In genomic region chr4:40158224-40158540, GRCm38 (mm10) we compare ENCODE assay signal across 29 mouse cellular contexts. TPM values are rescaled to one million over a fixed set of nuclear protein-coding genes. Genes with fewer than 3 reads are reported as not detected.
DNase-seq lines count a peak whose midpoint lies in the region; ATAC-seq and TF ChIP-seq lines count a peak whose summit lies in the region.
"Had no signal": no experiment of that assay in that cellular context is flagged by ENCODE, and none has a peak within 500 bp of the region (broad histone marks: within the 10 kb centered on the region; RNA-seq: fewer than 3 reads in every experiment).

No protein-coding gene starts in this region.

- no peaks in the 10 kb centered on the region for H3K9me3 ChIP-seq in liver, postnatal 0 days (ENCODE audit: low read length)
- peaks cover 7% of the 10 kb centered on the region for H3K9me3 ChIP-seq in midbrain, embryonic 10.5 days (replicated peaks)
- H3K9me3 ChIP-seq: embryonic facial prominence, embryonic 12.5 days; forebrain, embryonic 15.5 days; limb, embryonic 10.5 days; limb, embryonic 15.5 days; neural tube, embryonic 13.5 days had no signal

- TF ChIP-seq CTCF in liver, postnatal 0 days (IDR thresholded peaks at IDR 0.05; ENCODE audit: low read depth) = no peak

- H3K4me3 ChIP-seq in liver, postnatal 0 days (ENCODE audit: low read depth, low read length) = no peak overlapping the region
- no peak overlapping the region for H3K4me3 ChIP-seq in midbrain, embryonic 10.5 days
- H3K4me3 ChIP-seq: embryonic facial prominence, embryonic 12.5 days; forebrain, embryonic 10.5 days; forebrain, embryonic 15.5 days; limb, embryonic 10.5 days; limb, embryonic 15.5 days; megakaryocyte, embryonic 14.5 days; midbrain, embryonic 13.5 days; neural tube, embryonic 13.5 days had no signal

- DNase-seq in cerebellum, postnatal 36 days = peak; percentile 9 to 13
- no peak for DNase-seq in liver, postnatal 0 days
- DNase-seq in liver (no peak), adipocyte (ENCODE audit: low spot score) (peak; percentile 71)
- peak; percentile 1 for DNase-seq in telencephalon, adult 2 months (ENCODE audit: low read depth, low spot score)
- DNase-seq in midbrain, embryonic 10.5 days (ENCODE audit: low spot score) = no peak
- no peak for DNase-seq in heart, postnatal 25 days (ENCODE audit: low spot score)
- DNase-seq: adrenal gland, adult 2 months; adrenal gland, postnatal 36 days; cerebellum, adult 11 months; cerebellum, adult 9-11 months; heart, postnatal 14 days; kidney, adult 9 months; kidney, postnatal 14 days; layer of hippocampus, adult 9-11 months; lung, postnatal 4 days; right cerebral cortex, postnatal 4 days; thymus, adult 18-20 months; thymus, postnatal 25 days had no signal

- no peak for ATAC-seq in cerebellum, adult (ENCODE audit: insufficient number of reproducible peaks, low FRiP score, low TSS enrichment)
- no peak for ATAC-seq in liver, postnatal 0 days
- ATAC-seq: forebrain, embryonic 15.5 days; intestine, embryonic 16.5 days; midbrain, embryonic 13.5 days had no signal

- intact Hi-C loops in heart, postnatal 25 days (cut with DNase I) = no loop called here

- H3K9ac ChIP-seq in liver, postnatal 0 days (replicated peaks) = no peak overlapping the region
- H3K9ac ChIP-seq: embryonic facial prominence, embryonic 12.5 days; forebrain, embryonic 15.5 days; limb, embryonic 15.5 days; midbrain, embryonic 13.5 days; neural tube, embryonic 13.5 days had no signal

- H3K4me1 ChIP-seq in liver, postnatal 0 days (ENCODE audit: insufficient read depth) = peaks cover 33% of the 10 kb centered on the region
- H3K4me1 ChIP-seq in midbrain, embryonic 10.5 days = peaks cover 18% of the 10 kb centered on the region
- H3K4me1 ChIP-seq: forebrain, embryonic 15.5 days; limb, embryonic 10.5 days; neural tube, embryonic 13.5 days had no signal

- H3K27ac ChIP-seq in liver, postnatal 0 days (ENCODE audit: low read depth) = peak overlapping the region; percentile 87
- H3K27ac ChIP-seq in midbrain, embryonic 10.5 days (replicated peaks) = no peak overlapping the region
- H3K27ac ChIP-seq: embryonic facial prominence, embryonic 12.5 days; forebrain, embryonic 10.5 days; forebrain, embryonic 15.5 days; limb, embryonic 10.5 days; limb, embryonic 15.5 days; midbrain, embryonic 13.5 days; neural tube, embryonic 13.5 days had no signal

- H3K36me3 ChIP-seq in liver, postnatal 0 days (replicated peaks; ENCODE audit: insufficient read depth, low read length) = 0 out of 2 replicates have a peak, but pooled peaks cover 4% of the 10 kb centered on the region
- peaks cover 12% of the 10 kb centered on the region for H3K36me3 ChIP-seq in midbrain, embryonic 10.5 days
- H3K36me3 ChIP-seq: forebrain, embryonic 15.5 days; limb, embryonic 15.5 days; midbrain, embryonic 13.5 days had no signal

- 74% methylated on average over 5 of the region's 5 CpGs for WGBS in liver, postnatal 0 days (ENCODE audit: insufficient replicate concordance)
- WGBS in midbrain, embryonic 10.5 days = 91% methylated on average over 5 of the region's 5 CpGs

- no peak for TF ChIP-seq EP300 in liver, postnatal 0 days (IDR thresholded peaks at IDR 0.05; ENCODE audit: low read depth)

- H3K27me3 ChIP-seq in liver, postnatal 0 days (ENCODE audit: insufficient read depth, low read length) = no peaks in the 10 kb centered on the region
- no peaks in the 10 kb centered on the region for H3K27me3 ChIP-seq in midbrain, embryonic 10.5 days (ENCODE audit: low read depth, poor library complexity, severe bottlenecking)
- H3K27me3 ChIP-seq: embryonic facial prominence, embryonic 12.5 days; forebrain, embryonic 15.5 days; limb, embryonic 15.5 days; megakaryocyte, embryonic 14.5 days; midbrain, embryonic 13.5 days; neural tube, embryonic 13.5 days had no signal

- H3K4me2 ChIP-seq in liver, postnatal 0 days (ENCODE audit: low read depth, low read length) = no peak overlapping the region
- H3K4me2 ChIP-seq: embryonic facial prominence, embryonic 12.5 days; forebrain, embryonic 15.5 days; limb, embryonic 15.5 days; midbrain, embryonic 13.5 days; neural tube, embryonic 13.5 days had no signal

RNA-seq across cellular contexts. Expression of gene Aco1, which starts 15.3 kb away (rescaled TPM):
- polyA plus RNA-seq in liver, postnatal 0 days (2015; fragmentation: Nextera tagmentation; extraction: Ambion mirVana) = 40.1 and 41.1 TPM in 2 replicates
- 58.0 and 59.7 TPM in 2 replicates for polyA plus RNA-seq in midbrain, embryonic 10.5 days (2016; fragmentation: Nextera tagmentation; extraction: Ambion mirVana)
- total RNA-seq in heart, postnatal 25 days (2021) = 10 to 100 TPM; 32.6 to 33.0 TPM

Comparison
In these comparisons a context has a peak if more than half of its experiments do, and no peak if none do; other contexts are left out.
1. DNase-seq: peak in cerebellum, postnatal 36 days (2 of 2), adipocyte (single experiment) and telencephalon, adult 2 months (single experiment); none in liver, postnatal 0 days (single experiment), liver (single experiment), midbrain, embryonic 10.5 days (single experiment) and heart, postnatal 25 days (single experiment).